Mouse (Mus musculus): ENCODE measurements around the gene Gm49403. TPM values are rescaled to one million over a fixed set of nuclear protein-coding genes. Genes with fewer than 3 reads are reported as not detected.

The Gm49403 gene
- polyA plus RNA-seq, 1 experiment: not detected

DNA sequence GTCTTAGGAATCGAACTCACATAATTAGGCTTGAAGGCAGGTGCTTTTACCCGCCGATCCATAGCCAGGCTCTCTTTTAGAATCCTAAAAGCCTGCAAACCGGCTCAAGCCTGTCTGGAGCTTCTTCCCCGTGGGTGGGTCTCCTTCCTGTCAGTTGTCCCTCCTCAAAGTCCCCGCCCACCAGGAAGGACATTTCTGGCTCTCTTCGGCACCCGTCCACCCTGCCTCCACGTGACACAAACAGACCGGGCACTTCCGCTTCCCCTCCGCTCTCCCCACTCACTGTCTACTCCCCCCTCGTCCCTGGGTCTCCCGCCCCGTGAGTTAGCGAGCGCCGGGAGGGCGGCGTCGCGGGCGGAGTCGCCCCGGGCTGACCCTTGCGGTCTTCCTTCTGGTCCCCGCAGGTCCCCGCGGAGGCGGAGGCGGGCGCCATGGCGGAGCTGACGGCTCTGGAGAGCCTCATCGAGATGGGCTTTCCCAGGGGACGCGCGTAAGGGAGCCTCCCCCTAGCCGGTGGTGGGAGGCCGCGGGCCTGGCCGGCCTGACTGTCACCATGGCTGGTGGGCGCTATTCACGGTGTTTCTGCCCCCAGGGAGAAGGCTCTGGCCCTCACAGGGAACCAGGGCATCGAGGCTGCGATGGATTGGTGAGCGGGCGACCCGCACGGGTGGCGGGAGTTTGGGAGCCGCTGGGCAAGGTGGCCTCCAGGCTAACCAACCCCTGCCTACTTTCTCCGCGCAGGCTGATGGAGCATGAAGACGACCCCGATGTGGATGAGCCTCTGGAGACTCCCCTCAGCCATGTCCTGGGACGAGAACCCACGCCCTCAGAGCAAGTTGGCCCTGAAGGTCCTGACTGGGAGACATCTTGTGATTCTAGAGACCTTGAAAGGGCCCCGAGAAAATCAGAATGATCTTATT, 12.2 kb upstream of the Gm49403 start, which contains the start of gene Ubxn1:
Gene Ubxn1, plus strand, starts transcription at position 230 of the 920 bp plus-strand sequence.
- WGBS: under 1% methylated on average over 59 of the region's 59 CpGs

DNA sequence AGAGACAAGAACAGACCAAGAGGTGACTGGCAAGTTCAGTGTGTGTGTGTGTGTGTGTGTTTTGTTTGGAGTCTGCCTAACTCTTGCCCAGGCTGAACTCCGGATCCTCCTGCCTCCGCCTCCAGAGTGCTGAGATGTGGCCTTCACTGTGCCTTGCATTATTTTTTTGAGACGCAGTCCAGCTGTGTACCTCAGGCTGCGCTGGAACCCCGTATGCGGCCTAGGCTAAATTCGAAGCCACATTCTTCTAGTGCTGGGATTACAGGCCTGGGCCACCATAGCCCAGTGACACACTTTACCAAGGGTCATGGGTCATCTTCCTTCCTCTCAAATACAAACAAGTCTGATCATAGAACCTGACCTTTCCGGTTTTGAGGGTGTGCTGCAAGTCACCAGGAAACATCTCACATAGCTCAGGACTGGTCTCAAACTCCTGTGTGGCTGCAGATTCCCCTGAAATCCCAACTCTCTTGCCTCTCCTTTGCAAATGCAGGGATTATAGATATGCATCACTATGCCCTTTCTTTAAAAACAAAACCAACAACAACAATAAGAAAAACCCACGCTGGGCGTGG, 11.4 kb upstream of the Gm49403 start:
- peaks cover 2% of the 10 kb centered on the region; the same call in 1 of the 2 replicates for H3K36me3 ChIP-seq (ENCODE audit: control insufficient read depth, insufficient read depth, low read length)
- no peaks in the 10 kb centered on the region for H3K27me3 ChIP-seq (replicated peaks; ENCODE audit: control insufficient read depth, insufficient read depth, low read length)
- H3K27ac ChIP-seq (ENCODE audit: insufficient read depth, low read depth, low read length): peak overlapping the region; percentile 85; the same call in 1 of the 2 replicates
- TF ChIP-seq CTCF (conservative IDR thresholded peaks at IDR 0.05; ENCODE audit: insufficient read depth, insufficient read length, low read depth, low read length) (no peak), POLR2A (IDR thresholded peaks at IDR 0.05; ENCODE audit: low read depth, low read length) (no peak)
- peaks cover 4% of the 10 kb centered on the region; the same call in 1 of the 2 replicates for H3K4me1 ChIP-seq (ENCODE audit: control insufficient read depth, insufficient read depth, low read length)
- DNase-seq: peak; percentile 23
- 46% methylated on average over 10 of the region's 10 CpGs for WGBS
- peak overlapping the region; percentile 95 for H3K4me3 ChIP-seq (ENCODE audit: insufficient read depth, low read depth, low read length)

More for the DNA sequence above, 12.2 kb upstream of the Gm49403 start, which contains the start of gene Ubxn1:
- peaks cover 2% of the 10 kb centered on the region; the same call in 1 of the 2 replicates for H3K36me3 ChIP-seq (ENCODE audit: control insufficient read depth, insufficient read depth, low read length)
- peak; percentile 99 for DNase-seq
- peak within 1 kb of the TSS; percentile 95 for H3K4me3 ChIP-seq (ENCODE audit: insufficient read depth, low read depth, low read length)
- peaks cover 4% of the 10 kb centered on the region; the same call in 1 of the 2 replicates for H3K4me1 ChIP-seq (ENCODE audit: control insufficient read depth, insufficient read depth, low read length)
- peak; percentile 11 for TF ChIP-seq POLR2A (IDR thresholded peaks at IDR 0.05; ENCODE audit: low read depth, low read length)
- no peak for TF ChIP-seq CTCF (conservative IDR thresholded peaks at IDR 0.05; ENCODE audit: insufficient read depth, insufficient read length, low read depth, low read length)
- peak within 1 kb of the TSS; percentile 85 for H3K27ac ChIP-seq (ENCODE audit: insufficient read depth, low read depth, low read length)
- no peaks in the 10 kb centered on the region for H3K27me3 ChIP-seq (replicated peaks; ENCODE audit: control insufficient read depth, insufficient read depth, low read length)

DNA sequence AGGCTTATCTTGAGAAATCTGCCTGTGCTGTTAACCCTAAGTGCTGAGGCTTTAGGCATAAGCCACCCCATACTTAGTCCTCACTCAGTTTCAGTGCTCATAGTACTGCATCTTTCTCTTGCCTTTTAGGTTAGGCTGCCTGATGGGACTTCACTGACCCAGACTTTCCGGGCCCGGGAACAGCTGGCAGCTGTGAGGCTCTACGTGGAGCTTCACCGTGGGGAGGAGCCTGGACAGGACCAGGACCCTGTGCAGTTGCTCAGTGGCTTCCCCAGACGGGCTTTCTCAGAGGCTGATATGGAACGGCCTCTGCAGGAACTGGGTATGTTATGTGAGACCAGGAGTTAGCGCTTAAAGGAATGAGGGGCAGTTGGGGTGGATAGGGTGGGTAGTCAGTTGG, 8.7 kb upstream of the Gm49403 start:
- no peak overlapping the region for H3K27ac ChIP-seq (ENCODE audit: insufficient read depth, low read depth, low read length)
- 92% methylated on average over 7 of the region's 7 CpGs for WGBS
- no peak for TF ChIP-seq POLR2A (IDR thresholded peaks at IDR 0.05; ENCODE audit: low read depth, low read length)
- TF ChIP-seq CTCF (conservative IDR thresholded peaks at IDR 0.05; ENCODE audit: insufficient read depth, insufficient read length, low read depth, low read length): no peak
- no peaks in the 10 kb centered on the region for H3K27me3 ChIP-seq (replicated peaks; ENCODE audit: control insufficient read depth, insufficient read depth, low read length)
- peaks cover 2% of the 10 kb centered on the region; the same call in 1 of the 2 replicates for H3K36me3 ChIP-seq (ENCODE audit: control insufficient read depth, insufficient read depth, low read length)
- DNase-seq: no peak
- H3K4me3 ChIP-seq (ENCODE audit: insufficient read depth, low read depth, low read length): no peak overlapping the region
- peaks cover 4% of the 10 kb centered on the region for H3K4me1 ChIP-seq (ENCODE audit: control insufficient read depth, insufficient read depth, low read length)

- under 1% methylated on average over 42 of the region's 42 CpGs for WGBS
- Histone ChIP-seq H3K36me3 (ENCODE audit: control insufficient read depth, insufficient read depth, low read length) (no peaks in the 10 kb centered on the region; the same call in 1 of the 2 replicates), H3K4me3 (ENCODE audit: insufficient read depth, low read depth, low read length) (peak within 1 kb of the TSS; percentile 97), H3K4me1 (ENCODE audit: control insufficient read depth, insufficient read depth, low read length) (no peaks in the 10 kb centered on the region; the same call in 1 of the 2 replicates), H3K27ac (ENCODE audit: insufficient read depth, low read depth, low read length) (peak within 1 kb of the TSS; percentile 80), H3K27me3 (replicated peaks; ENCODE audit: control insufficient read depth, insufficient read depth, low read length) (no peaks in the 10 kb centered on the region)
- TF ChIP-seq POLR2A (IDR thresholded peaks at IDR 0.05; ENCODE audit: low read depth, low read length) (peak; percentile 27), CTCF (conservative IDR thresholded peaks at IDR 0.05; ENCODE audit: insufficient read depth, insufficient read length, low read depth, low read length) (no peak)
- DNase-seq: peak; percentile 95
These were observed 3.3 kb upstream of the Gm49403 start, which contains the start of gene Uqcc3 for GRCm38 (mm10) chr19:8880311-8881033. TSS of gene Uqcc3 (minus strand) at chr19:8880923.

DNA sequence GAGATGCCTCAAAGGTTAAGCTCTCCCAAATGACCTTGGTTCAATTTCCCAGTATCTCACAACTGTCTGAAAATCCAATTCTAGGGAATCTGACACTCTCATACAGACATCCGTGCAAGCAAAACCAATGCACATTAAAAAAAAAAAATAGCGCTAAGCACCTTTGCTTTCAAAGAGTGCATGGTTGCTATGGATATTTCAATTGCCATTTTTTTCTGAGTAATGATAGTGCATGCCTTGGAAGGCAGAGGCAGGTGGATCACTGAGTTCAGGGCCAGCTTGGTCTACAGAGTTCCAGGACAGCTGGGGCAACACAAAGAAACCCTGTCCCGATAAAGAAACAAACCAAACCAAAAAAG, 2.7 kb upstream of the Gm49403 start:
- peak overlapping the region; percentile 97 for H3K4me3 ChIP-seq (ENCODE audit: insufficient read depth, low read depth, low read length)
- DNase-seq: no peak
- WGBS: 14% methylated on average over 3 of the region's 3 CpGs
- no peaks in the 10 kb centered on the region for H3K36me3 ChIP-seq (ENCODE audit: control insufficient read depth, insufficient read depth, low read length)
- no peak for TF ChIP-seq CTCF (conservative IDR thresholded peaks at IDR 0.05; ENCODE audit: insufficient read depth, insufficient read length, low read depth, low read length)
- TF ChIP-seq POLR2A (IDR thresholded peaks at IDR 0.05; ENCODE audit: low read depth, low read length): no peak
- no peaks in the 10 kb centered on the region; the same call in 1 of the 2 replicates for H3K4me1 ChIP-seq (ENCODE audit: control insufficient read depth, insufficient read depth, low read length)
- H3K27ac ChIP-seq (ENCODE audit: insufficient read depth, low read depth, low read length): no peak overlapping the region
- H3K27me3 ChIP-seq (replicated peaks; ENCODE audit: control insufficient read depth, insufficient read depth, low read length): no peaks in the 10 kb centered on the region

- DNase-seq: no peak
- peaks cover 3% of the 10 kb centered on the region; the same call in 1 of the 2 replicates for H3K36me3 ChIP-seq (ENCODE audit: control insufficient read depth, insufficient read depth, low read length)
- H3K27ac ChIP-seq (ENCODE audit: insufficient read depth, low read depth, low read length): no peak overlapping the region
- peaks cover 4% of the 10 kb centered on the region; the same call in 1 of the 2 replicates for H3K4me1 ChIP-seq (ENCODE audit: control insufficient read depth, insufficient read depth, low read length)
- TF ChIP-seq POLR2A (IDR thresholded peaks at IDR 0.05; ENCODE audit: low read depth, low read length): no peak
- no peak for TF ChIP-seq CTCF (conservative IDR thresholded peaks at IDR 0.05; ENCODE audit: insufficient read depth, insufficient read length, low read depth, low read length)
- WGBS: 52% methylated on average over 1 of the region's 1 CpGs
- no peaks in the 10 kb centered on the region for H3K27me3 ChIP-seq (replicated peaks; ENCODE audit: control insufficient read depth, insufficient read depth, low read length)
- H3K4me3 ChIP-seq (ENCODE audit: insufficient read depth, low read depth, low read length): no peak overlapping the region
These were observed 3.3 kb downstream of the Gm49403 start for GRCm38 (mm10) chr19:8886916-8887584.

Data from kidney, adult 2 months (tissue).